Mouse (Mus musculus) heart, postnatal 14 days (tissue): Measurements from ENCODE around the gene Mfsd4b1. TPM values are rescaled to one million over a fixed set of nuclear protein-coding genes. Genes with fewer than 3 reads are reported as not detected.

Experiments
- DNase-seq, 2 experiments: peaks; one replicate each; pipeline ENCODE4 v3.0.0; 2021 to 2022
- intact Hi-C: fragments of 180-260 bp; cut with DNase I; formaldehyde crosslinking; loops from one replicate; pipeline ENCODE4 v1.15.1; 2025
- total RNA-seq, 2 experiments: library from RNA; stranded (reverse); gene quantifications; 2 replicates each; pipeline ENCODE4 v1.2.3; 2021

The Mfsd4b1 gene
- total RNA-seq, 2 experiments from 2014 or later: 1.9 to 2.6 TPM

DNA sequence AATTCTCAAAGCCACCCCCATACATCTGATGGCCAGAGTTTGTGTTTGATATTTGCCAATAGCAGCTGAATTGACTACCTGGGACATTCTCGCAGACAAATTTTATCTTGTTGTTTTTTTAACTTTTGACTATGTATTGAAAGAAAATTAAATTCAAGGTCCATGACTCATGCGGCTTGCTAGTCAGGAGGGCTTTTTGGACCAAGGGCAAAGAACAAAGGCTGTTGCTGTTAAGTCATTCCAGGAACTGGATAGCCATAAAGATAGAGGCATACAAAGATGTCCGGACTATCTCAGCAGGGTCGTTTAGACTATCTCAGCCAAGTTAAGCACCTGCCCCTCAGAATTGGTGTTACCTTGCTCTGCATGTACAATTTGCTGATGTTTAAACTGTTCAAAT, 47.7 kb downstream of the Mfsd4b1 start:
- no peak for DNase-seq
- intact Hi-C loops: no loop called here

DNA sequence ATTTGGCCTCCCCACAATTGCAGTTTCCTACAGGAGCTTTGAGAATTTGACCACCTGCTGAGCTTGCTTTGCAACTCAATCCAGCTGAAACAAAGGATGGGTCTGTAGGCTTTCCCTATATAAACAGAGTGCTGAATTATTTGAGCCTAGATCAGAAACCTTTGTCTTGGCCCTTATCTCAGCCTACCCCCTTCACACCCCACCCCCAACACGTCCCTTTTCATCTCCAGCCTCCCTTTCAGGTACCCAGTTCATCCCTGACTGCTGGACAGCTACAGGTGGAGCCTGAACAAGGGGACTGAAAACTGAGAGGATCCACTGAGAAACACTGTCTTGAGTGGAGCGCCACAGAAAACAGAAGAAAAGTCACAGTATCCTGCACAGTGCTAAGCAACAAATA, 49.3 kb downstream of the Mfsd4b1 start:
- DNase-seq: no peak
- intact Hi-C loops: no loop called here

DNA sequence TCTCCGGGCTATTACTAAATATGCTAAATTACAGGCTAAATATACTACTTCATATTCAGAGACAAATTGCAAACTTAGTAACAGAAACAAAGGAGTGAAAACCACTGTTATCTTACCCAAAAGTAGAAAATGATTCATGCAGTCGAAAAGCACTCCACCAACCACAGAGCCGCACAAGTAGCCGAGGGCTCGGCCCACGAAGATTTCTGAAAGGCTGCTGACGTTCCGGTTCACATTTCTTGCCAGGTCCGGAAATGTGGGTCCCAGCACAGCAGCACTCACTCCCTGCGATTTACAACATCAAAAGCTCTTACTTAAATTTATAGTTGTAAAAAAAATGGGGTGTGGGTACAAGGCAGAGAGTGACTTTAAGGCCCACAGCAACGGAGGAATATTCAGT, 50.1 kb downstream of the Mfsd4b1 start:
- intact Hi-C loops: no loop called here

DNA sequence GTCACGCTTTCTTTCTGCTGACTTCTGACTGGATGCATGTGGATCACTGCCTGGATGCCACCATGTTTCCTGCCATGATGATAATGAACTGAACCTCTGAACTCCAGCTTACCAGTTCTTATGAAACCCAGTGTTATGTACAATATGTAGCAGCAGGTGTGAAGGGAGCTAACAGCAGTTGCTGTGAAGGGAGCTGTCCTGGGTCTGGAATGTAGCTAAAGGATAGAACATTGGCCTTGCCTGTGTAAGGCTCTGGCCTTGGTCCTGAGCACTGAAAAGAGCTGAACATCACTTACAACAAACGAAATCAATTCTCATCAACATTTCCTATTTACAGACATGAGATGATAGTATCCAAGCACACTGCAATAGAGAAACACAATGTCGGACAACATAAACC, 57.6 kb downstream of the Mfsd4b1 start:
- peak in 1 of 2 experiments; percentile 21 for DNase-seq
- intact Hi-C loops: no loop called here

More for the DNA sequence above, 50.1 kb downstream of the Mfsd4b1 start:
- DNase-seq: no peak

DNA sequence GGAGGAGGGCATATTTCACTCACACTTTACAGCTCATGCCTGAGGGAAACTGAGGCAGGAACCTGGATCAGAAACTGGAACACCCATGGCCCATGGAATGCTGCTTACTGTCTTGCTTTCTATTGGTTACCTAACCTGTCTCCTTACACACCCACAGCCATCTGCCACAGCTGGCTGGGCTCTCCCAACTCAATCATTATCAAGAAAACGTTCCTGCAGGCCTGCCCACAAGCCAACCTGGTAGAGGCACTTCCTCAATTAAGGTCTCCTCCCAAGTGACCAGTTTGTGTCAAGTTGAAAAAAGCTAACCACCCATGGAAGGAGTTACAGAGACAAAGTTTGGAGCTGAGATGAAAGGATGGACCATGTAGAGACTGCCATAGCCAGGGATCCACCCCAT, 63.2 kb downstream of the Mfsd4b1 start:
- intact Hi-C loops: loop anchor here (5.0 kb wide), 1 partner anchor 790 kb away; no protein-coding TSS in a partner anchor
- no peak for DNase-seq

DNA sequence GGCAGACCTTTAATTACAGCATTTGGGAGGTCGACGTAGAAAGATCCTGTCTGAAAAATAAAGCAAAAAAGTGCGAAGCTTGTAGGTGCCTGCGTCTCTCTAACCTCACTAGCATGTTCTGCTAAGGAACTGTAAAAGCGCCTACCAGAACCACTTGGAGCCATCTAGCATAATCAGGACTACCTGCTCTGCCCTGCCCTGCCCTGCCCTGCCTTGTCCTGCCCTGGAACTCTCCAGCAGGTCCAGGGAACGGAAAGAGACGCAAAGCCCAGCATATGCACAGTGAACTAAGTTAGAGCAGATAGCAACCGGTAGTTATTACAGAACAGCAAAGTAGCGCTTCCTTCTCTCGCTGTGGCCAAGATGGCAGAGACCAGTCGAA, 64.6 kb downstream of the Mfsd4b1 start:
- DNase-seq: no peak

DNA sequence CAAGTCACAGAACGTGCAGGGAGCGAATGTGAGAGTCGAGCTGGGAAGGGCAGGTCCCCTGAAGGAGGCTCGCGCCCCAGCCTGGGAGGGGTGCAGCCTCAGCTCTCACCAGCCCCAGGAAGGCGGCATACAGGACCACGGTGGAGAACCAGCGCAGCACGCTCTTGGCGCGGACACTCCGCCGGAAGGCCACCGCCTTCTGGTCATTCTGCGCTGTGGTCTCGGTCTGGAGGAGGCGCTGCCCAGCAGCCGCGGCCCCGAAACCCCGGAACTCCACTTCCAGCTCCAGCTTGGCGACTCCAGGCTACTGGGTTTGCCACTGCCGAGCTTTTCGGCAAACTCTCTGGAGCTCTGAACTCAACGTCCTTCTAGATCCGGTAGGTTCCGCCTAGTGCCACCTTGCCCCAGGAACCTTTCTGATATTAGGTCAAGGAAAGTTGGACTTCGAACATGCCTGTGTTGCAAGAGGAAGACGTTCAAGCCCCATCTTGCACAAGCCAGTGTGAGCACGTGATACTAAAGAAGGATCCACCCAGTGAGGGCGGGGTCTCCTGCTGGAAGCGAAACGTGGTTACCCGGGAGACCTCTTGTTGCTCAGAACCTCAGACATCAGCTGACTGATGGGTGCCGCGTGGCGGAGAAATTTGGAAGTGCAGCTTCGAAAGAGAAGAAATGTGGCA, 65.2 kb downstream of the Mfsd4b1 start, which contains the start of gene Mfsd4b3:
Gene Mfsd4b3, minus strand, starts transcription at position 393 of the 680 bp plus-strand sequence.
- peak; percentile 89 to 94 for DNase-seq
- intact Hi-C loops: loop anchor here (5.0 kb wide), 3 partner anchors 63 to 788 kb away; partner anchors contain the start of gene Mfsd4b4

More for the DNA sequence above, 64.6 kb downstream of the Mfsd4b1 start:
- intact Hi-C loops: loop anchor here (5.0 kb wide), 1 partner anchor 788 kb away; no protein-coding TSS in a partner anchor

DNA sequence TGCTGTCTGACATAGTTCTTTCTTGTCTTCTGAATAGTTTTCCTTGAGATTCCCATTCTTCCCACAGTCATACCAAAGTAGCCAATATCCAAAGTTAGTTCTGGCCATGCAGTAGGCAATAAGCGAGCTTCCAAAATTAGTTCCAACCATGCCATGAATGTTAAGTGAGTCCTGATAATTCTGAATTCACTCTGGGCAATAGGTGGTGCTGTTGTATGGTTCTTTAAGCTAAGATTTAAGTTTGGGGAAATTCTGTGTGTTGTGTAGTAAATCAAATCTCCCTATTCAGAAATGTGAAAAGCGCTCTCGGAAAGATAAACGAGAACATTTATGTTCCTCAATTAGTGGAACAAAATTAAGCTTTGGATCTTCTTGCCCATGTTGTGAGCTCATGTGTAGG, 66.8 kb downstream of the Mfsd4b1 start:
- no peak for DNase-seq
- intact Hi-C loops: loop anchor here (5.0 kb wide), 2 partner anchors 61 to 254 kb away; partner anchors contain the start of gene Mfsd4b4

DNA sequence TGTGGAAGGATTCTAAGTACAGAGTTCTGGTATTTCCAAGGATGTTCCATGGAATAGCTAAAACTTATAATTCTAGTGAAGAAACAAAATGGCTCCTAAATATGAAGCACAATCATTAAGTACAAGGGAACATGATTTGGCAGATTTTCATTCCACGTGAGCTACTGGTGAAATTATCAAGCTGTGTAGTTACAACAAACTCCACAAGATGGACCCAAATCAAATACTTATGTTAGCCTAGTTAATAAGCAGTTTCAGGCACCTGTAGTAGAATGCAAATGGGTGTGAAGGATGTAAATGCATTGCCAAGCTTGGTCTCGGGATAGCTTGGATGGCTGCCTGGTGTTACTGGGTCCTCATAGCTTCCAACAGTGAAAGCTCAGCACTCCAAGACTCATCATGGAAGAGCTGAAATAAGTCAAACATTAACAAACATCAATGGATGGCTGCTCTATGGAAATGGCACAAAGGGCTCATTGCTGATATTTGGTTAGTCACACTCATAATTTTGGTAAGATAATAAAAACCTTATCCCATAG, 68.7 kb downstream of the Mfsd4b1 start:
- intact Hi-C loops: loop anchor here (5.0 kb wide), 2 partner anchors 59 to 256 kb away; partner anchors contain the start of gene Mfsd4b4
- DNase-seq: no peak

DNA sequence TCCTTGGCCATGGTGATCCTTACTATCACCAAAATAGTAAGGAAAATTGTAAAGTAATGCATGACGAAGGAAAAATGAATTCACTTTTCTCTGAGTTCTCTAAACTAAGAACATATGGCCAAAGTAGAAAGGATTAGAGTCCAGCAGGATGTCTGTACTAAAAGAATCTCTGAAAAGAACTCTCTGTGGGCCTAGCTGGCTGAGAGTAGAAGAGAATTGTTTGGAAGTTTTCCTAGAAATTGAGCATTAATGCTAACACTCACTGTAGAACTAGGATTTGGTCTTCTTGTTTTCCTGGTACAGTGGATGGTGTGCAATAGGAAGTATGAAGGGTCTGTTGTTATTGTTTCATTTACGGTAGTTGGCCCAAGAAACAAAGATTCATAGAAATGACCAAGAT, 69.9 kb downstream of the Mfsd4b1 start:
- intact Hi-C loops: loop anchor here (5.0 kb wide), 2 partner anchors 58 to 257 kb away; partner anchors contain the start of gene Mfsd4b4

More for the DNA sequence above, 69.9 kb downstream of the Mfsd4b1 start:
- no peak for DNase-seq

Other genes starting within 250 kb of the Mfsd4b1 start
- 1 to 10 TPM; 2.7 to 2.9 TPM for gene Mfsd4b4, start 126.0 kb downstream of the Mfsd4b1 start, total RNA-seq
- under 1 TPM; 0.10 to 0.12 TPM for gene Mfsd4b2, start 98.3 kb downstream of the Mfsd4b1 start, total RNA-seq
- 1 to 10 TPM; 2.7 to 3.2 TPM for gene Mfsd4b3, start 65.1 kb downstream of the Mfsd4b1 start, total RNA-seq
- under 1 TPM; 0.24 to 0.86 TPM for gene Mfsd4b5, start 38.6 kb downstream of the Mfsd4b1 start, total RNA-seq
- 10 to 100 TPM; 22.4 to 24.9 TPM for gene Slc16a10, start 117.0 kb upstream of the Mfsd4b1 start, total RNA-seq
- 10 to 100 TPM in 1 of 2 experiments, 1 to 10 TPM in 1; 8.2 to 11.2 TPM for gene Rpf2, start 221.8 kb upstream of the Mfsd4b1 start, total RNA-seq
- 10 to 100 TPM; 20.9 to 23.5 TPM for gene Gtf3c6, start 232.8 kb upstream of the Mfsd4b1 start, total RNA-seq